Mouse (Mus musculus) lung, postnatal 0 days (tissue): Measurements from ENCODE around the gene Tmem136.

Experiments used
- CTCF ChIP-seq: IDR thresholded peaks from 2 replicates; pipeline ENCODE4 v1.5.1; 2016; ENCODE audit warnings: antibody characterized with exemption, mild to moderate bottlenecking
- EP300 ChIP-seq: IDR thresholded peaks from 2 replicates; pipeline ENCODE4 v1.6.1; 2016; ENCODE audit warnings: antibody characterized with exemption, mild to moderate bottlenecking, control low read depth

DNA sequence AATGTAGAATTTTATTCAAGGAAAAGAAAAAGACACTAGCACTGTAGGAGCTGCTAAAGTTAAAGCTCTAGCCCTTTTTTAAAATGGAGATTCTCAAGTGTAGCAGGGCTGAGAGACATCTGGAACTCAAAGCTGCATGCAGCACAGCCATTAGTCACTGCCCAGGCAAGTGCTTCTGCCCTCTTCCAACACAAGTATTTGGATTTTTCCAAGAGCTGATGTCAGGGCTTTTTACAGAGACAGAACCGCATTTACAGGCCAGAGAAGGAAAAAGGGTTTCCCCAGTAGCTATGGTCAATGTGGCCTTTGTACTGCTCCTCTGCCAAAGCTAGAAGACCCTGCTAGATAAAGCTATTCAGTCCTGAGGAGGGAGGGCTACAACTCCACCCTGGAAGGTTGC lies 54.8 kb downstream of the Tmem136 start:
- TF ChIP-seq CTCF (no peak), EP300 (no peak)
